Mouse (Mus musculus): ENCODE measurements around the gene C730034F03Rik.
A peak's percentile ranks its signal among the peaks of the same experiment; 100 is the strongest.

DNA sequence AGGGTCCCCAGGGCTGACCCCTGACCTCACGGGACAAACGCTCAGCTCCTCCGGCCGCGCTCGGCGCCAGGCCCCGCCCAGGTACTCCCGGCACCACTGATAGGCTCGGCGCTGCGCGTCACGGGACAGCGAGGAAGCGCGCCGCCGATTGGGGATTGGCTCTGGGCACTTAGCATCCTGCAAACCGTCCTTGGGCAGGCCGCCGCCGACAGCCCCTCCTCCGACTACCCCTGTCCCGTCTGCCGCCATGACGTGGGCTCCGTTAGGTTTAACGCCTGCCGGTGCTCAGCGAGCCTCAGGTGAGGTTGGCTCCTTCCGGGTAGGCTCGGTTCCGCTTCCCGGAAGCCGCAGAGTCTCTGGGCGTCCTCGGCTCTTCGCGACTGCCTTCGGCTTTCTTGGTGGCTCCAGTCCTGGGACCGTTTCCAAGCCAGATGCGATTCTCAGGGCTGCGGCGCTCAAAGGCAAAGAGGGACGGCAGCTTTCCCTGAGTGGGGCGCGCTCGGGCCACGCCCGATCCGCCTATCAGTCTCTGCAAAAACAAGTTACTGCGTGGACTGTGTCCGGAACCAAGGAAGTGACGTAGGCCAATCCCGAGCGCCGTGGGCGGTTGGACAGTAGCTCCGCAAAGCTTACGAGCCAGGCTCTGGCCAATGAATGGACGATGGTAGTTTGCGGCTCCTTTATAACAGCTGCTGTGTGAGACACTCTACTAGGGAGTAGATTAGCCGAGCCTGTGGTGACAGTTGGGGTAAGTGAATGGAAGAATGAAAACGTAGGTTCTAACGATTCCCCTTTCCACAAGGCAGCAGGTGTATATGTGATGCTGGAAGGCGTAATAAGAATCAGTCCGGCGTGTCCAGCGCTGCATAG lies at the start of gene C730034F03Rik, which contains the start of the genes Gm44502 and Chkb:
- TF ChIP-seq CTCF (IDR thresholded peaks at IDR 0.05; ENCODE audit: borderline replicate concordance, extremely low read depth, insufficient read depth, insufficient read length) (no peak), POLR2A (IDR thresholded peaks at IDR 0.05; ENCODE audit: borderline replicate concordance, extremely low read depth, insufficient read depth, insufficient read length, poor library complexity, severe bottlenecking) (peak; percentile 41; the same call in 1 of the 2 replicates)

Measured in brain, embryonic 14.5 days (tissue).